Mouse (Mus musculus): ENCODE data around the gene Dhdh.

- TF ChIP-seq CTCF (IDR thresholded peaks at IDR 0.05) (no peak), EP300 (IDR thresholded peaks at IDR 0.05; ENCODE audit: insufficient read depth, low read depth, low read length) (no peak)
These were observed 51.6 kb downstream of the Dhdh start for GRCm38 (mm10) chr7:45437046-45437445.
